Mouse (Mus musculus): Measurements from ENCODE around the gene Gm48551. TPM values are rescaled to one million over a fixed set of nuclear protein-coding genes. Genes with fewer than 3 reads are reported as not detected.

Gm48551 gene
- polyA plus RNA-seq, 1 experiment: 6.9 TPM

GRCm38 (mm10) chr10:81427327-81427726 lies 43.1 kb downstream of the Gm48551 start:
- DNase-seq (ENCODE audit: extremely low spot score in 1 of 2, low spot score in 1 of 2): no peak

- DNase-seq (ENCODE audit: extremely low spot score in 1 of 2, low spot score in 1 of 2): no peak
These were observed 43.7 kb downstream of the Gm48551 start for GRCm38 (mm10) chr10:81427804-81428506.

GRCm38 (mm10) chr10:81428507-81428870 lies 44.2 kb downstream of the Gm48551 start:
- DNase-seq (ENCODE audit: extremely low spot score in 1 of 2, low spot score in 1 of 2): no peak

- no peak for DNase-seq (ENCODE audit: extremely low spot score in 1 of 2, low spot score in 1 of 2)
These were observed 44.8 kb downstream of the Gm48551 start for GRCm38 (mm10) chr10:81429092-81429491.

- DNase-seq (ENCODE audit: extremely low spot score in 1 of 2, low spot score in 1 of 2): peak in 1 of 2 experiments; percentile 73
These were observed 45.4 kb downstream of the Gm48551 start for GRCm38 (mm10) chr10:81429605-81430061.

GRCm38 (mm10) chr10:81430141-81430830 lies 46.0 kb downstream of the Gm48551 start:
- peak in 1 of 2 experiments; percentile 82 for DNase-seq (ENCODE audit: extremely low spot score in 1 of 2, low spot score in 1 of 2)

- peak in 1 of 2 experiments; percentile 75 for DNase-seq (ENCODE audit: extremely low spot score in 1 of 2, low spot score in 1 of 2)
These were observed 46.7 kb downstream of the Gm48551 start for GRCm38 (mm10) chr10:81430831-81431525.

- peak in 1 of 2 experiments; percentile 62 for DNase-seq (ENCODE audit: extremely low spot score in 1 of 2, low spot score in 1 of 2)
These were observed 47.4 kb downstream of the Gm48551 start for GRCm38 (mm10) chr10:81431526-81432168.

GRCm38 (mm10) chr10:81432169-81432867 lies 48.1 kb downstream of the Gm48551 start:
- DNase-seq (ENCODE audit: extremely low spot score in 1 of 2, low spot score in 1 of 2): no peak

GRCm38 (mm10) chr10:81432868-81433262 lies 48.6 kb downstream of the Gm48551 start:
- DNase-seq (ENCODE audit: extremely low spot score in 1 of 2, low spot score in 1 of 2): peak; percentile 95 to 96

GRCm38 (mm10) chr10:81433541-81434289 lies 49.4 kb downstream of the Gm48551 start:
- DNase-seq (ENCODE audit: extremely low spot score in 1 of 2, low spot score in 1 of 2): no peak

- DNase-seq (ENCODE audit: extremely low spot score in 1 of 2, low spot score in 1 of 2): no peak
These were observed 50.3 kb downstream of the Gm48551 start for GRCm38 (mm10) chr10:81434361-81435263.

GRCm38 (mm10) chr10:81435436-81435835 lies 51.2 kb downstream of the Gm48551 start:
- peak in 1 of 2 experiments; percentile 79 for DNase-seq (ENCODE audit: extremely low spot score in 1 of 2, low spot score in 1 of 2)

GRCm38 (mm10) chr10:81441019-81441418 lies 56.8 kb downstream of the Gm48551 start:
- DNase-seq (ENCODE audit: extremely low spot score in 1 of 2, low spot score in 1 of 2): no peak
